Mouse (Mus musculus) adipocyte (in vitro differentiated cells): ENCODE data around the gene Rab12.
"Not testable (repeated sequence)": the region's sequence is repeated elsewhere in the genome, so short reads cannot be mapped to it uniquely, and the experiment has no call there.

Experiments used
- DNase-seq: peaks from one replicate; pipeline ENCODE4 v3.0.0-alpha.2; 2016; ENCODE audit warnings: low spot score

The Rab12 gene

DNA sequence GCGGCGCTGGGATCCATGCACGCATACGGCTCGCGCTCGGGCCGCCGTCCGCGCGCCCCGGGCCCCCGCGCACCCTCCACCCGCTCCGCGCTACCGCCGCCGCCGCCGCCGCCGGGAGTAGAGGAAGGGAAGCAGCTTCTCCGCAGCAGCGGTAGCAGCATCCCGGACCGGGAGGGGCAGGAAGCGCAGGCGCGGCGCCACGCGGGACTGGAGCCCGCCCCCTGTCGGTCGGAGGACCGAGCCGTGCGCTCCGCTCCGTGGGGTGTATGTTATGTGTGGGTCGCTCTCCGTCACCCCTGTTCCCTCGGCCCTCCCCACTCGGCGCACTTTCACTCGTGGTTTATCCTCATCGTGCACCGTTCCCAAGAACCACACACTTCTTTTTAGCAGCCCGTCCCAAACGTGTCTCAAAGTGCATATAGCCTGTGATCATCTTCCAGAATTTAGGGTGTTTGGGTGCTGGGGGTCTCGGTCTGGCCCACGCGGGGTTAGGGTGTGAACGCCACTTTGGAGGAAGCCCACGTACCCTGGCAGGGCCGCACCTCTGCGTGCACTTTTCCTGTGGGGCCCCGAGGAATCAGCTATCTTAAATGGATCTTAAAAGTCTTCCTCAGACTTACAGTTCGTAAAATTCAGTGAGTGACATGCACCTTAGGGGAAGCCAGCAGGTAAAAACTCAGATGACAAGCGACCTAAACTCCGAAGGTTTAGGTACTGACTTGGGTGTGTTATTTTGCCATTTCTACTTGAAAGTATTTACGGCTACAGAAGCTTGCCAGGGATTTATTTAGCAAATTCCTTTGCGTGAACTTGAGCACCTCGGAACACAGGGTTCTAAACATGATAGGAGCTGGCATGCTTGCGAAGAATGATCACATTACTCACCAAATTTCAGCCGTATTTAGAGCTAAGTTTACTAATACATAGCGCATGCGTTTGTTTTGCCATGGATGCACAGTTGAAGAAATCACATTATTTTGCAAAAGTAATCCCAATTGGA, at the start of gene Rab12:
Gene Rab12 (minus strand): TSS at position 176 of the 1,000 bp plus-strand sequence.
- DNase-seq = no peak

DNA sequence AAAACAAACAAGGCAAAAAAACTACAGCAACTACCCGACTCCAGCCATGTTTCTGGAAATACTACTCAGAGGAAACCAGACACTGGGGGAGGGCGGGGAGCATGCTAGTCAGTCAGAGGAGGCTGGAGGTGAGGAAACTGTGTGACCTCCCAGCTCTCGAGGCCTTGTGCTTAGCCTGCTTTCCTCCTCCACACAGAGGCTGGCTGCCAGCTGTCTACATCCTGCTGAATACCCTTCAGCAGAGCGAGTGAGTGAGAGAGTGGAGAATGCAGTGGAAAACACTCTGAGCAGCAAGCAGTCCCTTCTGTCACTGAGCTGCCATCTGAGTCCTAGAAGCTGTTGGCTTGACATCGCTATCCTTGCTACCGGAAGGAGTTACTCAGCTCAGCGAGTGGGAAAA, 44.7 kb upstream of the Rab12 start:
- no peak for DNase-seq

DNA sequence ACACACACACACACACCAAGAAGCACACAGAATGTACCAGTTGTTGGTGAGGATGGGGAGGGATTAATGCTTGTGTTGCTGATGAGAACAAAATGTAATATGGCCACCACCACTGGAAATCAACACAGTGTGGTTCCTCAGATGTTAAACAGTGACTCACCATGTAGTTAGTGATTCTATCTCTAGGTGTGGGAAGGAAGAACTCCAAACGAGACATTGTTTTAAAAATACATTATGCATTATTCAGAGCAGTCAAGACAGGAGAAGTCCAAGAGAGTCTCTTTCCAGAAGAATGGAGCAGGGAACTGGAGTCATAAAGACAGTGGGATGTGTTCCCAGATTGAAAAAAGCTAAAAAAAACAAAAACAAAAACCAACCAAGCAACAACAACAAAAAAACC, 44.0 kb upstream of the Rab12 start:
- DNase-seq = no peak

DNA sequence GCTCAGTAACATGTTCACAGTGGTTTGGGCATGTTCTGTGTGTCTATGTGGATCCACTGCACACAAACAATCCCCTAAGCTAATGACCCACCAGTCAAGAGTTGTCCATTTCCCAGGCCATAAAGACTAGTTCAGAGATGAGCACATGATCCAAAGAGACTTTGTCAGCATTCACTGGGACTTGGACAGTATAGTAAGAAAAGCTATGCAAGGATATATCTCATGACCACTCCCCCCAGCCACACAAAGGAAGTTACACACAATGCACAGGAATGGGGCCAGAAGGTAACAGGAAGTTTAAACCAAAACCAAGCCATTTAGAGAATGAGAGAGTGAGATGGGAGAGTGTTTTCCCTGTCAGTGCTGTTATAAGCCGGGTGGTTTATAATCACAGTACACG, 41.9 kb upstream of the Rab12 start:
- no peak for DNase-seq

DNA sequence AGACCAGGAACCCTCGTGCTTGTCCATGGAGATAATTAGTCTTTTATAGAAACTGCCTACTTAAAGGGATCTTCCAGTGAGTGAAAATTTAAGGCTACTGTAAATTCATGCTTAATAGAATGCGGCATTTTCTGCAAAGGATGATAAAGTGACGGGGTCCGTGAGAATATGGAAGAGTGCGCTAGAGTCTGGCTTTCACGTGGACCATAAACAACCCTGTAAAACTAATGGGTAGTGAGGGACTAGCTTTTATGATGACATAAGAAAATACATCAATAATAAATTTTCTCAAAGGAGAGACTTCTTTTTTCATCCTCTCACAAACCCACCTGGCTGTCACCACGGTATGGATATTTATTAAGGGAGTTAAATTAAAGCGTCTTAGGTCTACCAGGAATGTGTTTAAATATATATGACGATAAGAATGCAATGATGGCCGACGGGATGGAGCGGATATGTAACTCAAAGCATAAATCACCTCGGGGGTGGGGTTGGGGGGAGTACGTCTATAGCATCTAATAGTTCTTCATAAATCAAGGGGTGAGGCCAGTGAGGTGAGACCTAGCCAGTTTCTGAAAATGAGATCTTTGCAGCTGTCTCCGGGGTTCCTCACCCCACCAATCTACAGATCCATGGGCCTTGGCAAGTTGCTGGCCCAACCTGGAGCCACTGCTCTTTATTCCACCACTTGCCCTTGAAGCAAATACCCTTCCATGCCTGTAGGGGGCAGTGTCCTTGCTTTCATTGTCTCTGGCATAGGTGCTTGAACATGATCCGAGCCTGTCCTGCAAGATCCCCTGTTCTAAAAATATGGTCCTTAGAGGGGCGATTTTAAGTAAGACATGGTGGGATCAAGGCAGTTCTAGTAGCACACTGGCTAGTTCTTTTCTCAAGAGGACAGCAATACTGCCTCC, 39.1 kb upstream of the Rab12 start:
- no peak for DNase-seq

DNA sequence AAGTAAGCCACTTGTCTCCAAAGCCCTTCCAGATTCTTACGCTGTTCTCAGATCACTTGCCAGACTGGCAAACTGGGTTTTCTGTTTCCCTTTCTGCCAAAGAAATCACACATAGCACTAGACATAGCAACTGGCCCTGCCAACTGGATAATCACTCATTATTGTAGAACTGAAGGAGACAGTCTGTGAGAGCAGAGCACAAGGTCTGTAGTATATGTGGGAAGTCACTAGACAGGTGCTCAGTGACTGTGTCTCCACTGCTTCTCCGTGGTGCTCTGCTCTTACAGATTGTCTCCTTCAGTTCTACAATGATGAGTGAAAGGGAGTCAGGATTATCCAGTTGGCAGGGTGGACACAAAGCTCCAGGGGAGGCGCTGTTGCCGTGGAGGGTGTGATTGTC, 33.2 kb upstream of the Rab12 start:
- DNase-seq = no peak

DNA sequence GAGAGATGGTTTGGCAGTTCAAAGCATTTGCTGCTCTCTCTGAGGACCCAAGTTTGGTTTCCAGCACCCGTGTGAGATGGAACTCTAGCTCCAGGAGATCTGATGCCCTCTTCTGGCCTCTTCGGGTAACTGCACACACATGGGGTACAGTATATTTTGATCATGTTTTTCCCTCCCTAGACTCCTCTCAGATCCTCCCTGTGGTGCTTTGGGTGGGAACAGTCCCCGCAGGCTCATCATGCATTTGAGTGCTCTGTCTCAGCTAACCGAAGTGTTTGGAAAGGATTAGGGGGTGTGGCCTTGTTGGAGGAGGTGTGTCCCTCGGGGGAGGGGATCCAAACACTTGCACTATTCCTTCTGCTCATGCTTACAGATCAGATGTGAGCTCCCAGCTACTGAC, 31.0 kb upstream of the Rab12 start:
- DNase-seq = no peak

DNA sequence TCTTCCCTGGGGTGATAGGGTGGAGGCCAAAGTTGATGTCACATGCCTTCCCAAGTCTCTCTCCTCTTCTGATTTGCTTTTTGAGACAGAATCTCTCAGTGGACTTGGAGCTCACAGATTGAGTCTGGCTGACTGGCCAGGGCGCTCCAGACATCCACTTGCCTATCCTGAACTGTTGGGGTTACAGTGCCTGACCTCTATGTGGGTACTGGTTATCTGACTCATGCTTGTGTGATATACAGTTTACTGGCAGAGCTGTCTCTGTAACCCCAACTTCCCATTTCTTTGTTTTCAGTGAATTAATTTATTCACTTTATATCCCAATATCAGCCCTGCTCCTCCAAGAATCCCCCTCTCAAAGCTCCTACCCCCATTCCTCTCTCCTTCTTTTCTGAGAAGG, 12.8 kb upstream of the Rab12 start:
- no peak for DNase-seq

DNA sequence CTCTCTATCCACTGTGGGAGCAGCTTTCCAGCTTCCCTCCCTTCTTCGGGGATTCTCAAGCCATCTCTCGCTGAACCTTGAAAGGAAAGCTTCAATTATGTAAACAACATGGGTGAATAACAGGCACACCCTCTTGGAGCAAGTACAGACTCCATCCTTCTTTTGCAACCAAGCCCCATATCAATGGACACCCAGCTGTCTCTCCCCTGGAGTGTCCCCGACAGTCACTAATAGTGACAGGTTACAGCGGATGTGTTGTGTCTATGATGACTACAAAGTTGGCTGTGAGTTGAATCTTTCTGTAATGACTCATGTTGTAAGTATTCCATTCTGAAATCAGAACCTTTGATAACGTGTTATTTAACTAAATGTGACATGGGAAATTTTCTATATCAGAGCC, 3.9 kb upstream of the Rab12 start:
- no peak for DNase-seq

DNA sequence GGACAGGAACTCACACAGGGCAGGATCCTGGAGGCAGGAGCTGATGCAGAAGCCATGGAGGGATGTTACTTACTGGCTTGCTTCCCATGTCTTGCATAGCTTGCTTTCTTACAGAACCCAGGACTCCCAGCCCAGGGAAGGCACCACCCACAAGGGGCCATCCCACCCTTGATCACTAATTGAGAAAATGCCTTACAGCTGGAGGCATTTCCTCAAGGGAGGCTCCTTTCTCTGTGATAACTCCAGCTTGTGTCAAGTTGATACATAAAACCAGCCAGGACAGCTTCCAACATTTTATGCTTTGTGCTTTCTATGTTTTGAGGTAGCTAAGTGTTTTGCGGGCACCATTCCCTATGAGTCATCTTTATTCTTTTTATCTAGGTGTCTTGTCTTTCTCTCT, 3.1 kb upstream of the Rab12 start:
- DNase-seq = not testable (repeated sequence)

DNA sequence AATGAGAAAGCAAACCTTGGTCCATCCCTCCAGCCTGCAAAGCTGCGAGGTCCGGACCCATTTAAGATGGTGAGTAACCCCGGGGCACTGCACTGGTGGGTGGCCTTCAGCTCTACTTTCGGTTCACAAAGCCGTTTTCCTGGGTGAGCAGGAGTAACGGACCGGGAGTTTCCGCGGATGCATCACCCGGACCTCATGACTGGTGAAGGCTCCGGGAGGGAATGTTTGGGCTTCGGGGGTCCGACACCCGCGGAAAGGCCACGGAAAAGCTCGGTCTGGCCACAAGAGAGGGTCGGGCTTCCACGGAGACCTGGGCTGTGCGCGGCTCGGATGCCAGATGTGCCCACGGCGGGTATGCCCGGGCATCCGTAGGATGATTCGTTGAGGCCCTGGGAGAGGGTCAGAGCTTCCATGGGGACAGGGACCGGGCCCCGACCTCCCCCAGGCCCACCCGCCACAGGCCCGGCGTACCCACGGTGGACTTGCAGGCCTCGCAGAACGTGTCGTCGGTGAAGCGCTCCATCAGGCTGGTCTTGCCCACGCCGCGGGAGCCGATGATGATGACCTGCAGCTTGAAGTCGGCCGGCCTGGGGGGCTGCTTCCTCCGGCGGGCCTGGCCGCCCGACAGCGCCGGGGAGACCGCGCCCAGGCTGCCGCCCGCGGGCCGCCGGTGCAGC, 514 bp downstream of the Rab12 start:
- no peak for DNase-seq

DNA sequence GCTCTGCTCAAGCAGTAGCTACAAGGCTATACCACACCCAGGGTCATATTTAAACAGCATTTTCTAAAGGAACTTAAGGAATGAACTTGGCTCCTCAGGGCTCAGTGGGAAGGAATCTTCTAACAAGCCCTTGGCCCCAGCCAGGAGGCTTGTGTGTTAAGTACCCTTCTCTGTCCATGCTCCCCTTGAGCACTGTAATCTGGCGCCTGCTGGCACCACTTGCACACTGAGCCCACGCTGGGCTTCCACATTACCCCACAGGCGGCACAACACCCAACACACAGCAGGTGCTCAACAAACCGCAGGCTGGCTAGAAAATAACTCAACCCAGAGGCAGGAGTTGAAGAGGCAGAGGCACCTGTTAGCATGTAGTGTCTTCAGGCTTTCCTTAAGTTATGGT, 2.6 kb downstream of the Rab12 start:
- DNase-seq = no peak

DNA sequence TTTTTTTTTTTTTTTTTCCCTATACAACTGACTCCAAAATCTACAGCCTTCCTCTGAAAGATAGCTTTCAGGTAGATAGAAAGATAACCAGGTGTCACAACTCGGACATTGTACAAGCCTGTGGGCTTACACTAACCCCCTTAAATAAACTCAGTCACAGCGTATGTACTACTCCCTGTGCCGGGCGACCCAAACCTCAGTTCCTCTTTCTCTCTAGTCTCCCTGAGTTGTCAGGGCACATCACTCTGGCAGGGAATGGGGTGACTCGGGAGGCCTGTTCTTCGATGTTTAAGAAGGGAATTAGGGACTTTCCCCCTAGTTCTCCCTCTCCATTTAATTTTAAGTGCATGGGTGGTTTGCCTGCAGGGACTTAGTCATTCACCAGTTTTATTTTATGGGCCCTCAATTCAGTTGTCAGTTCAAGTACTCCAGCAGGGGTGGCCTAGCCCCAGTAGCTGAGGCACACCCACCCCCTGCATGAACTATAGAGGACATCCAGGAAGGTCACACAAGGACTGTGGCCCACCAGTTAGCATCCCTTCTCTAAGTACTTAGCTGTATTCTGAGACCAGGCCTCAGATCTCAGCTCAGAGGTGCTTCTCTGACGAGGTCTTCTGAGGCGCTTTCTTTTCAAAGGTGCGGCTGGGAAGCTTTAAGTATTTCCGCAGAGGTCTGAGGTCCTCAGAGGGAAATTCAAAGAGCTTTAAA, 5.1 kb downstream of the Rab12 start:
- DNase-seq = no peak

DNA sequence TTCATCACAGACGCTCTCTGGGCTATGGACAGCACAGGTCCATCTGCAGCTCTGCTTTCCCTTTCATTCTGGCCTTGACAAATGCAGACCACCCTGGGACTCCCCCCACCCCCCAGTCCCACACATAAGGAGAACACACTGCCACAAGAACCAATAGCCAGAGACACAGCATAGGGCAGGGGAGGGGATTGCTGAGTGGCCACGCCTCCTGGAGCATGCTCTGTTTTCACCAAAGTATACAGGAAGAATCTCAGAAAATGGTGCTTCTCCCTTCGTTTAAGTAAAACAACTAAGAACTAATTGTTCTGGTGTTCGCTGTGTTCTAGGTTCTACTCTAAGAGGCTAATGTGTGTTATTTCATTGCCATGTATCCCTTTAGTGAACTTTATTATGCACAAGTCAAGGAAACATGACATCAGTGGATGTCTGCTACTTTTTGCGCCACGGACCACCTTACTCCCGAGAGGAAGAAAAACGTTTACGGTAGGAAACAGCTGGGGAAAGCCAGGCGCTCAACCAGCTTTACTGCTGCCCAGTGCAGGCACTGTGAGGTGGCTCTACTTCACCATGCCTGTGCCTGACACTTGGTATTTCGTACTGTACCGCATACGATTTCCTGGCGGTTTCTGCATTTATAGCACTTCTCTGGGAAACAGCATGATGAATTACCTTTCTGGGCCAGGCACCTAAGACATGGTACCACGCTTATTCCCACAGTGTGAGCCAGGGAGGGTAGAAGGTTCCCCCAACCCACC, 7.2 kb downstream of the Rab12 start:
- no peak for DNase-seq

DNA sequence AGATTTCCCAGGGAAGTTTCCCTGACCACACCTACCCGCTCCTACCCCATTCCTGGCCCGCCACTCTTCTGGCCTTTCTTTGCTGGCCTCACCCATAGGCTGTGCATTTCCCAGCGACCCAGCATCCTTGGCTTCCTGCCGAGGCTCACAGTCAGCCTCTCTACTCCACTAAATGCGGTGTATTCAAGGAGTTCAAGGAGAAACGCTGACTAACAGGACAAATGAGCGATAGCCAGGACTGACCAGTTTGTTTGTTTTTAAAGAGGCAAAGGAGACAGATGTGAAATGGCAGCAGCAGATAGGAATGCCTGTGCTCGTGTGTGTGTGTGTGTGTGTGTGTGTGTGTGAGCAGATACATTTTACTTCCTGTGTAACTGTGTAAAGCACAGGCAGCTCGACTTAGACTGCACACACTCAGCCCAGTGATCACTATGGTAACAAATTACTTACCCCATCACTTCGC, 9.3 kb downstream of the Rab12 start:
- DNase-seq = no peak

DNA sequence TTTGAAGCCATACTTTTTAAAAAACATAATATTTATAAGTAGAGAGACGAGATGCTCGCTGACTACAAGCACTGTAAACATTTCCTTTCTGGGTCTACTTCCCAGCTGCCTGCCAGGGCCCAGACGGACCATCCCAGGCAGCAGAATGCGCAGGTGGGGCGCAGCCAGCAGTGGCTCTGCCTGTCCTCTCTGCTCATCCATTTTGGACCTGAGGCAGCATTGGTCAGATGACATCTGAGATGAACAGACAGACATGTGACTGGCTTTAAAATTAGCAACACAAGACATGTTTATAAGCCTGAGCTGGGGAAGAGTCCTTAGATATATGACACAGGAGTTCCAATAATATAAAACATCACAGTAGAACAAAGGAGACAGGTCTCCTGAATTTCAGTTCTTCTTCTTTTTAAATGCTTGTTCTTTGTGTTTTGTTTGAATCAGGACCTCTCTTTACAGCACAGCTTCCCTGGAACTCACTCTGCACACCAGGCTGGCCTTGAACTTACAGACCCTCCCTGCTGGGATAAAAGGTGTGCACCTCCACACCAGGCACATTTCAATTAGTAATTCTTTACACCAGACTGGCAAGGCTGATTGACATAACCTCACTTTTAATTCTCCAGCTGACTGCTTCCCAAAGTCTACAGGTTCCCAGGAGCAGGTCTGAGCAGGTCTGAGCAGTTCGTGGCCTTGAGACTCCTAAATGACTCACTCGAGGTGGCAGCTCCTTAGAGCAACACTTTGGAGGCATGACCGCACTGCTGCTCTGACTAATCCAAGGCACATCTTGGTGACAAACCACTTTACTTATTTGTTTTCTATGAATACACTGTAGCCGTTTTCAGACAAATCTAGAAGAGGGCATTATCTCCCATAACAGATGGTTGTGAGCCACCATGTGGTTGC, 12.2 kb downstream of the Rab12 start:
- DNase-seq = no peak

DNA sequence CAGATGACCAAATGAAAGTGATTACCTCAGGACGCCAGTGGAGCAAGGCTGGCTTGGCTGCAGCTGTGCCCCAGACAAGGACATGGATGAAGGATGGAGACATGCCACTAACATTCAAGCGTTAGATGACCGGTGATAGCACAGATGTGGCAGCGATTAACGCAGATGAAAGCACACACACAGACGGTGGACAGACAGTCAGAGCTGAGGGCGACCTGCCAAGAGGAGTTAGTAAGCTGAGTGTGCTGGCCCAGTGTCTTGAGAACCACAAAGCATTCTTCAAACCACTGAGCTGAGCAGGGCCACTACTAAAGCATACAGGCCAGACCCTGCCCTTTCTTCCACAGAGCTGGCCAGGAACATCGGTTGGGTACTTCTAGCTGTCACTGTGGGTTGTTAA, 14.6 kb downstream of the Rab12 start:
- DNase-seq = peak; percentile 15

DNA sequence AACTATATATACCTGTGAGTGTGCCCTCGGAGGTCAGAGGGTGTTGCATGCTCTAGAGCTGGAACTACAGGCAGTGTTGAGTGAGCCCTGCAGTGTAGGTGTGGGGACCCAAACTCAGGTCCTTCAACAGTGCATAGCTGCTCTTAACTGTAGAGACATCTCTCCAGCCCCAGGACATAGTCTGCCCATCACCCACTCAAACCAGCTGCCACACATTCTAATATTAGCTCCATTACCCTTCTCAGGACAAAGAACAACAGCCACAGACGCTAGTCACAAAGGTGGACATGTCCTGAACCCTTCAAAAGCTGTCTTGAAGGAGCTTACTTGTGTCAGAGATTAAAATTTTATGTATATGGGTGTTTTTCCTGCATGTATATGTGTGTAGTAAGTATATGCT, 15.3 kb downstream of the Rab12 start:
- DNase-seq = no peak

DNA sequence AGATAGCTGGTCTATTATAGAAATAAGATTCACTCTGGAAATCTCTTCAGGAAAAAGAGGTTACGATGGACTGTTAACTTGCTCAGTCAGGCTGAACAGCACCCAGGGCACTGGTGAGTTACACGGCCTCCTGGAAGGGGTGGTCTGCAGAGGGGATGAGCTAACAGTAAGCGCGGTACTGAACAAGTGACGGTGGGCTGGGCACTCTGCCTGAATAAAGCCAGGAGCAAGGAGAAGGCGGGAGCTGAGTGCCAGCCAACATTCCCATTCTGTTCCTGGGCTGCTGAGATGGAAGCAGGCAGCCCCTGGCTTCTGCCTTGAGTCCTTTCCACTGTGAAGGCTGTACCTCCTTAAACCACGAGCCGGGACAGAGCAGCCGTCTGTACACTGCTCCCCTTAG, 16.1 kb downstream of the Rab12 start:
- DNase-seq = no peak

DNA sequence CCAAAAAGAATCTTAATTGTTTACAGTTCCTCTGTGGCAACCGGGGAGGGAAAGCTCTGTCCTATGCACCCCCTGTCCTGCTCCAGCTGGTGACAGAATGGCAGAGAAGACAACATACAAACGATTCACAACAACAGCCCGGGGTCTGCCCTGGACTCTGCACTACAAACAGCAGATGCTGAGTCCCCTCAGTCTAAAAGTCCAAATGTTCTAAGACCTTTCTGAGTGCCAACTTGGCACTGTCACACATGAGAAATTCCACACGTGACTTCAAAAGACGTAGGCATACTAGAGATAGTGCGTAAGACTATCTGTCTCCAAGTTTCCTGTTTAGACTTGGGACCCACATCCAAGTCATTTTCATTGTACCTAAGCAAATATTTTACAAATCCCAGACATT, 16.7 kb downstream of the Rab12 start:
- no peak for DNase-seq
